Mouse (Mus musculus) embryo, embryonic 11 days (tissue): ENCODE data around the gene Klhl10.
A peak's percentile ranks its signal among the peaks of the same experiment; 100 is the strongest.

Experiments
- DNase-seq: peaks from one replicate; pipeline ENCODE4 v3.0.0-alpha.2; 2015

The Klhl10 gene

GRCm38 (mm10) chr11:100441797-100442196 lies at the start of gene Klhl10, which contains the start of gene Nt5c3b:
TSS of gene Klhl10 (plus strand) at chr11:100441917.
TSS of gene Nt5c3b (minus strand) at chr11:100441808.
- no peak for DNase-seq

DNA sequence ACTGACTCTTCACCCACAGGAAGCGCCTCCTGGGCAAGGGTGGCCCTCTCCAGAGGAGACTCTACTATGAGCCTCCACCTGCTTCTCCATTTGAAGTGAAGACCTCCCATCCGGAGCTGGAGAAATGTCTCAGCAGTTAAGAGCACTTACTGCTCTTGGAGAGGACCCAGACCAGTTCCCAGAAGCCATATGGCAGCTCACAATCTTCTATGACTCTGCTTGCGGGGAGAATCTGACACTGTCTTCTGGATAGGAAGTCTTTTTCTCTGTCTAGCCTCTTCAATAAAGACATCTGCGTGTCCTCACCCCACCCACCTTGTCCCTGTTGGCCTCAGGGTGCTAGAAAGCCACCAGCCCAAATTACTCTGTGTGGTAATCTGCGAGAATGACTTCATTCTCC lies 48.8 kb upstream of the Klhl10 start:
- no peak for DNase-seq

DNA sequence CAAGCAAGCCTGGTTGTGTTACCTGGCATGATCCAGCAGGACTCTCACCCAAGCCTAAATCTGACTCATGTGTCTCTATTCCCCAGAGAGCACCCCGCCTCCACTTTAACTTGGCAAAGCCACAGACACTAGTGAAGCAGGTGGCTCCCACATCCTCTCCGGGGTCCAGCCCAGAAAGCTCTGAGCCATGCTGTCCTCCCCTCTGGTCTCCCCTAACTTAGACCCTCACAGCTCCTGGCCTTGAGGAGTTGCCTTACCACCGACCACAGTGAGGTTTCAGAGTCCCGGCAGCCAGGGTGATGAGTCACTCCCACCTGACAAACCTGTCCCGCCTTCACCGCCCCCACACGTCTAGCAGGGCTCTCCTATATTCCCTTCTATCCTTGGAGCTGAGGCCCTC lies 48.0 kb upstream of the Klhl10 start:
- DNase-seq, result no peak

- no peak for DNase-seq
Observed at GRCm38 (mm10) chr11:100394353-100395074, 47.2 kb upstream of the Klhl10 start.

- DNase-seq, result no peak
Observed at GRCm38 (mm10) chr11:100395200-100395599, 46.5 kb upstream of the Klhl10 start.

- peak; percentile 48 for DNase-seq
Observed at GRCm38 (mm10) chr11:100395861-100396631, 45.7 kb upstream of the Klhl10 start.

- DNase-seq, result no peak
Observed at GRCm38 (mm10) chr11:100396886-100397599, 44.7 kb upstream of the Klhl10 start.

- peak; percentile 99 for DNase-seq
Observed at GRCm38 (mm10) chr11:100397600-100398389, 43.9 kb upstream of the Klhl10 start, which contains the start of gene Jup. TSS of gene Jup (minus strand) at chr11:100397763.

DNA sequence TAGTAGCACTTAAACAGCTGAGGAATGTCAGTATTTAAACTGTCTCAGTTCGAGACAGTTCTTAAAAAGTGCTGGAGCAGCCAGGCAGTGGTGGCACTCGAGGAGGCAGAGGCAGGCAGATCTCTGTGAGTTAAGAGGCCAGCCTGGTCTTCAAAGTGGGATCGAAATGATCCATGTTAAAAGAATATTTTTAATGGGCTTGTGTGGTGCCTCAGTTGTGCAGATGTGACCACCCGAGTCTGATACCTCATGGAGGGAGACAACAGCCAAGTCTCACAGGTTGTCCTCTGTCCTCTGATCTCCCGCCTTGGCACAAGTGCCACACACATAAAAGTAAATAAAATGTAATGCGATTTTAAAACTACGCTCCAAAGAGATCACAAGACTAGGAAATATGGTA lies 43.2 kb upstream of the Klhl10 start:
- no peak for DNase-seq

DNA sequence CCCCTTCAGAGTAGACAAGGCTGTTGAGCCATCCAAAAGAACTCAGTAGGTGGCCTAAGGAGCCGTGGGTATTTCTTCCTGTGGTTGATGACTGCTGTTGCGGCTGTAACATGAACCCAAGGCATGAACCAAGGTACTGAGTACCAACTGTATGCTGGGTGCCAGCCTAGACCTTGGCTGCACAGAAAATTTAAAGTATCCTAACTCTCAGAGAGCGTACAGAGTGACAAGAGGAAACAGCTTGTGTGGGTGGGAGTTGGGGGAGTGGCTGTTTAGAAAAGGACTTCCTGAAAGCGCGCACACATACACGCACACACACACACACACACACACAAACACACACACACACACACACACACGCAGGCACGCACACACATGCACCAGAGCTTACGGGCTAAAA lies 42.4 kb upstream of the Klhl10 start:
- DNase-seq, result no peak

- DNase-seq, result no peak
Observed at GRCm38 (mm10) chr11:100399727-100400538, 41.8 kb upstream of the Klhl10 start.

- DNase-seq, result no peak
Observed at GRCm38 (mm10) chr11:100400842-100401241, 40.9 kb upstream of the Klhl10 start.

- no peak for DNase-seq
Observed at GRCm38 (mm10) chr11:100402240-100402639, 39.5 kb upstream of the Klhl10 start.

DNA sequence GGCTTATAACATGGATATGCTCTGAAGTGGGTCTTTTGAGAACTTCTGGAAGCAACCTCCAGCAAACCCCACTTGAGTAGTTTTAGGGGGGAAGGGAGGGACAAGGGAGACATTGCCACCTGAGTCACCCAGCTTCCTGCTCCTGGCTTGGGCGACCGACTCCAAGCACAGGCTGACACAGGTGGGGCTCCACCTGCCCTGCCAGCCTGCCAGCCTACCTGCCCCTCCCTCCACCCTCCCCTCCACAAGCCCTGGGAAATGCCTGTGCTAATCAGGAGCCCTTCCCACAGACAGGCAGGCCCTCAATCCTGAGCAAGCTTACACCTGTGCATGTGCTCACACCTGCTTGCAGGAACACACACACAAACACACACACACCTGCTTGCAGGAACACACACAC lies 39.0 kb upstream of the Klhl10 start:
- no peak for DNase-seq

DNA sequence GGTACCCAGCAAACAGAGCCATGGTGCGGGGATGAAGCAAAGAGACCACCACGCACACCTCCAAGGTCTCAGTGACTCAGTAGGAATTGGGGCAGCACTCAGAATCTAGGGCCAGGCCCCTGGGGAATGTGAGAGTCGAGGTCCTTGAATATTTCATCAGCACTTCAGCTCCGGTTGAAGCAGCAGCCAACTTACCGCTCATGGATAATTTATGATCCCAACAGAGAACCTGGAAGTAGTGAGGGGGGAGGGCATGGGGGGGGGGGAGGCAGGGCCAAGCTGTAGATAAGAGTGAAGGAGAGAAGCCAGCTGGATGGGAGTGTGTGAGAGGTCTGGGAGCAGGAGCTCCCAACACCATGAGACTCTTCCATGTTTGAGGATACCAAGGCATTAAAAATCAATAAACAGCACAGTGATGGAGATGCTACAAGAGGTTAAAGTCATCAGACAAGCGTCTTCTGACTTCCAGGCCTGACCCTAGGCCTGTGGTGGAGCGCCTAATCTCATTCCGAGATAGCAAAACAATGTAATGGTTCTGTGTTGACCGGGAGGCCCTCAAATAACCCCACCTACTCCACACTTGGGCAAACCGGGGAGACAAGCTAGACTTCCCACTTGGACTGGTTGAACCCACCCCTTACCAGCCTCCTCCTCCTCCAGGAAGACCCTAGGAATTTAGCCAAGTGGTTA lies 38.1 kb upstream of the Klhl10 start:
- DNase-seq, result no peak

- DNase-seq, result no peak
Observed at GRCm38 (mm10) chr11:100404456-100405074, 37.2 kb upstream of the Klhl10 start.

DNA sequence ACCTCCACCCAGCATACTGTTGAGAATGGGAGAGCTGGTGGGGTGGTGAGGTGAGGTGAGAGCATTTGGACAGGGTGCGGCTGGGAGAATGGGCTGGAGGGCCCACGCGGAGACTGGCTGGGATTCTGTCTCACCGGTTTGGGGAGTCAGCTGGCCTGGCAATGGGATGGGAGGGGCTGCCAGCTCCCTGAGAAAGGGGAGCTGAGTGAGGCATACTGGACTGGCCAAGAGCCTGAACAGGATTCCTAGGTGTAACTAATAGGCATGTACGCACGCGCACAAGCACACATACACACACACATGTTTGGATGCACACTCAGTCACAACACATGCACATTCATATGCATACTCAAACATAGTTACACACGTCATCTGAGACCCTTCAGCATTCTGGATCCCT lies 35.4 kb upstream of the Klhl10 start:
- no peak for DNase-seq

- DNase-seq, result no peak
Observed at GRCm38 (mm10) chr11:100406995-100407705, 34.6 kb upstream of the Klhl10 start.

DNA sequence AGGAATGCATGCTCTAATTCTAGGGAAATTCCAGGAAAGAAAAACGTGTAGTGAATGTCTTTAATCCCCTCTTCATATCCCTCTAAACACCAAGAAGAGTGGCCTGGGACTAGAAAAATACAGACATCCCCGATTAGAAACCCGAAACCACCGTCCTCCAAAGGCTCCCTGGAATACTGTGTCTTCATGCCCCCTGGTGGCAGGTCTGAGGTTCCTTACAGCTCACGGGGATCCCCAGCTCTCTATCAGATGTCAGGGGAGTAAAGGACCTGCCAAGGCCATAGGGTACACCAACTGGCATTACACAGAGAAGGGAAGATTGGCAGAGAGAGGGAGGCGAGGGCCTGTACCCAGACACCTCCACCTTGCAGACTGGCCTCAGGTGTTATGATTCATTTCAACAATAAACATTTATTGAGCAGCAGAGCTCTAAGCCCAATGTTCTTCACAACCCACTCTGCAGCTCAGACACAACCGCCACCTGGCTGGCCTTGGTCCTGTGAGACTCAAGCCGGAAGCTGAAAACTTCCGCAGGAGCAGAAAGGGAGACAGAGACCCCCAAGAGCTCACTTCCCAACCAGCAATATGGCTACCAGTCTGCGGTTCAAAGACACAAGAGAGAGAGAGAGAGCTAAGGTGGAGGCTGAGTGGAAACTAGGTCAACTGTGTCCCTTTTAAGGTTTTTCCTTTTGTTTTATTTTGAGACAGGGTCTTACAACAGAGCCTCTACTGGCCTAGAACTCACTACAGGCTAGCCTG lies 33.5 kb upstream of the Klhl10 start:
- peak; percentile 80 for DNase-seq
